Mouse (Mus musculus) erythroblast, embryonic 14.5 days (primary cell): ENCODE measurements around the gene 1700030J22Rik.

Source experiments
- GATA1 ChIP-seq: IDR thresholded peaks from 2 replicates; pipeline ENCODE4 v1.6.1; 2012; ENCODE audit warnings: low read length, inconsistent platforms, mixed read lengths
- TAL1 ChIP-seq: IDR thresholded peaks from 3 replicates; pipeline ENCODE4 v1.6.1; 2012; ENCODE audit warnings: low read length, inconsistent platforms, mixed read lengths

DNA sequence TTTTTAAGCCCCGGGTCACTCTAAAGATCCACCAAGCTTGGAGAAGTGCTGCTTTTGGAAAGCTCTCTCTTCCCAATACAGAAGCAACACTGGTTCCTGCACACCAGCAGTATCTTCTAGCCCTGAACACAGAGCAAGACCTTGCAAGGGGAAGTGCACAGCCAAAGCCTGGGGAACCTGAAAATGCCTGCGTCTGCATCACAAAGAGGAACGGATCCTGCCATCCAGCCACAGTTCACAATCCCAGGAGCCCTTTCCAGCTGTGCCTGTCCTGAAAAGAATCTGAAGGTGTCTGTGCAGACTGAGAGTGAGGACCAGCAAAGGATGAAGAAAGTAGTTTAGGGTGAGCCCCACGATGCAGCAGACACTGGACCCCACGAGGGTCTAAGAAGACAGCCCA is 3.7 kb downstream of the 1700030J22Rik start:
- TF ChIP-seq TAL1 (no peak), GATA1 (no peak)
